Mouse (Mus musculus) heart, postnatal 10 days (tissue): ENCODE measurements around the gene Plpp6. TPM values are rescaled to one million over a fixed set of nuclear protein-coding genes. Genes with fewer than 3 reads are reported as not detected.

Source experiments
- DNase-seq, 2 experiments: peaks; one replicate each; pipeline ENCODE4 v3.0.0; 2021
- intact Hi-C: fragments of 180-260 bp; cut with DNase I; formaldehyde crosslinking; loops from one replicate; pipeline ENCODE4 v1.15.1; 2025
- total RNA-seq, 2 experiments: library from RNA; stranded (reverse); gene quantifications; 2 replicates each; pipeline ENCODE4 v1.2.3; 2021

The Plpp6 gene
- 1 to 10 TPM; 7.7 to 8.1 TPM for total RNA-seq

GRCm38 (mm10) chr19:28963842-28964551 lies at the start of gene Plpp6:
Plpp6 (plus strand) TSS chr19:28963953.
- peak; percentile 83 to 88 for DNase-seq
- intact Hi-C loops, result loop anchor here (2.0 kb wide), 1 partner anchor 187 kb away; no protein-coding TSS in a partner anchor

DNA sequence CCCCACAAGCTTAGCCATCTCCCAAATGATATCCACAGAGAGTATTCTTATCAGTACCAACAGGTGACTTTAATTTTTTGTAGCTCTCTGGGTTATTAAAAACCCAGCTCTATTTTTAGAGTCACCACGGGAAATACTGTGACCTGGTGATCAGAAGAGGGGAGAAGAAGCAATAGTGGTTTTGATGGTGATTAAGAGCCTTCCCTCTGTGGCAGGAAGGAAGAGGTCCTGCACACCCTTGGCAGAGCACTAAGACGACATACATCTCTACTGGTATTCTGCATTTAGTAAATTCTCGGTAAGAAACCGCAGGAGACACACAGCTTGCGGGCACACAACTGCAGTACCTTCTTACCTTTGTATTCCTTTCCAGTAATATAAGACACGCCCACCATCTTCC lies 49.2 kb upstream of the Plpp6 start:
- DNase-seq, result no peak
- intact Hi-C loops, result no loop called here

- no peak for DNase-seq
- intact Hi-C loops, result no loop called here
These were observed 48.0 kb upstream of the Plpp6 start for GRCm38 (mm10) chr19:28915602-28916250.

- intact Hi-C loops, result no loop called here
- no peak for DNase-seq
These were observed 47.3 kb upstream of the Plpp6 start for GRCm38 (mm10) chr19:28916492-28916891.

DNA sequence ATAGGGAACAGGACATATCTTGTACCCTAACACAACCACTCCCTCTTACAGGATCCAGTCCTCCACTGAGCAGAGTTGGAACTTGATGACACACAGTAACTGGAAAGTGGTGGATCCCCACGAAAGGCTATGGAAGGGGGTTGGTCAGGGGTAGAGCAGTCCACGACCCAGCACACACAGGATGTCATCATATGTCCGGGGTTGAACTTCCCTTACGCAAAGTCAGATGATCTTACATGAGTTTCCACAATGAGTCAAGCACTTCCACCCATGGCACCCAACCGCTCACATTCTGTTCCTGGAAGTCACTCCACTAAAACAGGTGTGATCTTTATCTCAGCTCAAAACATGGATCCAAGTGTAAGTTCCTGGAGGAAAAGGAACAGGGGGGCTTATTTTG lies 45.9 kb upstream of the Plpp6 start:
- intact Hi-C loops, result no loop called here
- no peak for DNase-seq

GRCm38 (mm10) chr19:28926366-28926765 lies 37.4 kb upstream of the Plpp6 start:
- no peak for DNase-seq
- intact Hi-C loops, result no loop called here

- no peak for DNase-seq
- intact Hi-C loops, result no loop called here
These were observed 36.4 kb upstream of the Plpp6 start for GRCm38 (mm10) chr19:28927396-28927795.

- intact Hi-C loops, result no loop called here
- no peak for DNase-seq
These were observed 34.7 kb upstream of the Plpp6 start for GRCm38 (mm10) chr19:28929034-28929433.

DNA sequence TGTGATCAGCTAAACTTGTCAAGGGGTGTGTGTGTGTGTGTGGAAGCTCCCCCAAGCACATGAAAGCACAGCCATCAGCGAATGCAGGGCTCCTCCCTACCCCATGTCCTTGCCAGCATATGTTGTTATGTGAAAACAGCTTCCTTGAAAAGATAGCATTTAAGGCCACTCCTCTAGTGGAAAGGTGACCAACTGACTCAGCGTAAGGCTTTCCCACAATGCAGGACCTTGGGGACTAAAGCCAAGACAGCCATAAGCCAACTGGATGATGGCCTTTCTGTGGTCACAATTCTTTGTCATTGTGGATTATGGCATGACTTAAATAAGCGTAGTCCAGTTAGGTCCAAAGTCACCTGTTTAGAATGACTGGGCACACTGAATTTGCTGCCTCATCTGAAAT lies 28.9 kb upstream of the Plpp6 start:
- DNase-seq, result no peak
- intact Hi-C loops, result no loop called here

DNA sequence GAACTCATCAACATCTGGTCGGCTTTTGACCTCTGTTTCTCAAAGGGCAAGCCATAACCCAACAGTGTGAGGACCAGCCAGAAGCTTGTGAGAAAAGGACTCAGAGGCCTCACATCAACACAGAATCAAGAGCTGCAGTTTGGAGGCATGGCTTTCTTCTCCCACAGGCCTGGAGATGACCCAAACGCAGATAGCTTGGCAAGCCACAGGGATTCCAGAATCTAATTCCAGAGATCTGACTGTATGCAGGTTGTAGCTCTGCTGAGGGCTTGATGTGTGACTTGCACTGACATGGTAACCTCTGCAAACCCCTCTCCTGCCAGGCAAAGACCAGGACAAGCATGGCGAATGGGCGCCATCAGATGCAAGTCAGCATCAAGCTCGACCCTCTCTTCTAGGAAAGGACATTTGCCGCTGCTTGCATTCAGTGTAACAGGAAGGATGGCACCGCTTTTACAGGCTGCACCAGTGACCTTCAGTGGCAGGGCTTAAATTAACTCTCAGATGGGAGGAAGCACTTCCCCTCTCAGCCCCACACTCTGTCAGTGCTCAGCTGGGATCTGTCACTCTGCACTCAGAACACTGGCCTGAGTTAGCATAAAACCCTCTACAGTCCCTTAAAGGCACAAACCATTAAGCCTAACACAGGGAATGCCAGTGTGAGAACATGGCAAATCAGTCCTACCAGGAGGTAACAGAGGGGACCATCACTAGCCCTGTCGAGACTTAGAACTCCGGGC lies 23.4 kb upstream of the Plpp6 start:
- peak; percentile 75 to 77 for DNase-seq
- intact Hi-C loops, result no loop called here

DNA sequence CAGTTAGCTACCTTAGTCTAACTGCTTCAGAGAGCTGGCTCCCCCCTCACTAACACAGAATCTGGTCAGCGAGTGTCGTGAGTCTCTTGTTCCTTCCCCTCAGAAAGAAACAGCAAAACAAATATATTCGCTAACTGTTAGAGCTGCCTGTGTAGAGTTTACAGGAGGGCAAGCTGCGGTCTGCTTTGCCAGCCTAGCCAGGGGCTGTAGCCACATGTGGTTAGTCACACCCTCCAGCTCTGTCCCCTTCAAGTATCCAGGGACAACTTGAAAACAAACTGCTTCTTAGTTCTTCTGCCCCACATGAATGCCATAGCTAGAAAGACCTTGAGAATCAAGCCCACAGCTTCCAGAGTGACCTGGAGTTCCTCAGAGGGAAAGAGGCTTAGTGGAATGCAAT lies 22.5 kb upstream of the Plpp6 start:
- peak; percentile 7 for DNase-seq
- intact Hi-C loops, result no loop called here

- DNase-seq, result peak; percentile 23 to 31
- intact Hi-C loops, result no loop called here
These were observed 17.0 kb upstream of the Plpp6 start for GRCm38 (mm10) chr19:28946782-28947181.

GRCm38 (mm10) chr19:28947311-28947710 lies 16.4 kb upstream of the Plpp6 start:
- intact Hi-C loops, result no loop called here

GRCm38 (mm10) chr19:28951251-28951650 lies 12.5 kb upstream of the Plpp6 start:
- intact Hi-C loops, result no loop called here
- DNase-seq, result no peak

More at GRCm38 (mm10) chr19:28947311-28947710, 16.4 kb upstream of the Plpp6 start:
- peak in 1 of 2 experiments; percentile 18 for DNase-seq

DNA sequence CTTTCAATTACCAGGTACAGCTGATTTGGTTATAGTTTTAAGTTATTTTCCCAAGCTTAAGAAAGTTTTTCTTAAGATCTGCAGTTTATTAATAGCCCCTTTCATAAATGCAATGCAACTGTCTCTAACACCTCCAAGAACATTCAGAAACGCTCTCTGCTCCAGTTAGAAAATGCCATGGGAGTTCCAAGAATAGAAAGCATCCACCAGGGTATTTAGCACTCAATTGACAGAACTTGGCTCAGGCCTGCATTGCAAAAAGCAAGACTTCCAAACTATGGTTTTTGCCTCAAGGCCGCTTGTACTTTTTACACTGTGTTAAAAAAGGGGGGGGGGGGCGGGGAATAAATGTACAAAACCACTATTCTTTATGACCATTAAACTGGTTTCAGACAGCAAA lies 640 bp upstream of the Plpp6 start:
- intact Hi-C loops, result no loop called here
- DNase-seq, result peak; percentile 32 to 36

DNA sequence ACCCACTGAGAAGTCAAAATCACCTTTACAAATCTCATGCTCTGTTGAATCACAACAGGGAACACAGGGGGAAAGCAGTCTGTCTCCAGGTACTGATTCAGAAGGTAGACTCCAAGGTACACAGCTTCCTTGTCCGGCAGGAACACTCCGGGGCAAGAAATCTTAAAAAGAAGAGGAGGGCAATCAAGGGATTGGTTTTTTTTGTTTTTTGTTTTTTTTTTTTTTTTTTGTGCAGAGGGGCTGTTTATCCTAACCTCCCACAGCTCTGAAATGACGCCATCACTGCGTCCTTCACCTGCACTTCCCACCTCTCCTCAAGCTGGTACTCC lies 276 bp upstream of the Plpp6 start:
- intact Hi-C loops, result no loop called here
- DNase-seq, result no peak

GRCm38 (mm10) chr19:28964552-28964903 lies 775 bp downstream of the Plpp6 start:
- intact Hi-C loops, result loop anchor here (2.0 kb wide), 1 partner anchor 188 kb away; no protein-coding TSS in a partner anchor
- DNase-seq, result no peak

GRCm38 (mm10) chr19:28967652-28968051 lies 3.9 kb downstream of the Plpp6 start, which contains the start of gene 4430402I18Rik:
4430402I18Rik (minus strand) TSS chr19:28967800.
- intact Hi-C loops, result no loop called here

DNA sequence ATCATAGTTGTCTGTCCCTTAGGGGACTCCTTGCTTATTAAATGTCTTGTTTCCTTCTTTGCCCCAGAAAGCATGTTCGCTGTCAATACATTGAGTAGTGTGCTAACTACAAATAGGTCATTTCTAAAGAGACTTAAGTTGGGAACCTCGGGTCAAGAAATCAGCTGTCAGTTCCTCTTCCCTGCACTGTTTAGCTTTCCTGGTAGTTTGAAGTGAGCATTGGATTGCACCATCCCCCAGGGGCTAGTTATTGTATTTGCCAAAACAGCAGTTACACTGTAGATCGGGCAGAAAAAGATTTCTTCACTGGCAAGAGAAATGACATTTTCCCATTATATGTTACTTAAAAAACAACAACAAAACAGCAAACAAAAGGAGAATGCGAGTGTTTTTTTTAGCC lies 4.4 kb downstream of the Plpp6 start:
- DNase-seq, result no peak
- intact Hi-C loops, result no loop called here

More at GRCm38 (mm10) chr19:28967652-28968051, 3.9 kb downstream of the Plpp6 start, which contains the start of gene 4430402I18Rik:
- no peak for DNase-seq

- DNase-seq, result no peak
- intact Hi-C loops, result no loop called here
These were observed 5.5 kb downstream of the Plpp6 start for GRCm38 (mm10) chr19:28969231-28969630.

DNA sequence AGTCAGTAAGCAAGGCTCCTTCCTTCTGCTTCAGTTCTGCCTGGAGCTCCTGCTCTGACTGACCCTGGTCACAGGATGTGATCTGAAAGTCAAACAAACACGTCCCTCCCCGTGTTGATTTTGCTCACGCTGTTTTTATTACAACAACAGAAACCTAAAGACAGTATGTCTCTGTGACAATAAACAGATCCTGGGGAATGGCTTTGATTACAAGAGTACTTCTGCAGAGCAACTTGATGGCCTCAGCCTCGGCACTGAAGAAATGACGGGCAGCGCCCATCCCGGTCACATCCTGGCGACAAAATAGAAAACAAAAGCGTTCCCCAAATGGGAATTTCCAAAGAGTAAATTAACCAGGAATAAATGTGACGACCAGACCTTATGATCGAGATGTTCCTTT lies 6.5 kb downstream of the Plpp6 start:
- intact Hi-C loops, result loop anchor here (5.0 kb wide), 1 partner anchor 282 kb away; the partner anchor contains the start of gene Jak2
- DNase-seq, result peak in 1 of 2 experiments; percentile 18
